Mouse (Mus musculus): ENCODE measurements around the gene Dact2. TPM values are rescaled to one million over a fixed set of nuclear protein-coding genes. Genes with fewer than 3 reads are reported as not detected.

The Dact2 gene
- total and polyA plus RNA-seq, 3 experiments: not detected

- Histone ChIP-seq H3K79me2 (ENCODE audit: control insufficient read depth, insufficient read depth, low read length, poor library complexity) (no peaks in the 10 kb centered on the region), H3K27me3 (ENCODE audit: control insufficient read depth in 1 of 2, insufficient read depth in 2 of 2, low read length in 2 of 2) (no peaks in the 10 kb centered on the region), H3K4me1 (ENCODE audit: control insufficient read depth in 1 of 2, insufficient read depth in 2 of 2, low read length in 2 of 2) (no peaks in the 10 kb centered on the region), H3K27ac (ENCODE audit: control insufficient read depth, low read depth, low read length) (no peak overlapping the region), H3K36me3 (ENCODE audit: control insufficient read depth in 1 of 2, insufficient read depth in 2 of 2, low read length in 2 of 2) (no peaks in the 10 kb centered on the region), H3K4me3 (ENCODE audit: control insufficient read depth in 1 of 2, insufficient read depth in 1 of 2, low read depth in 2 of 2, low read length in 2 of 2) (no peak overlapping the region), H3K9me3 (replicated peaks; ENCODE audit: insufficient read depth, low read length) (no peaks in the 10 kb centered on the region), H3K9ac (ENCODE audit: control insufficient read depth, low read depth, low read length, poor library complexity, severe bottlenecking) (no peak overlapping the region)
- no peak for DNase-seq (ENCODE audit: low read depth, low spot score)
- no peak for TF ChIP-seq MAFK (IDR thresholded peaks at IDR 0.05; ENCODE audit: borderline replicate concordance, low read depth, low read length)
- no peak for TF ChIP-seq TAL1 (IDR thresholded peaks at IDR 0.05; ENCODE audit: low read length)
- TF ChIP-seq E2F4 (IDR thresholded peaks at IDR 0.05; ENCODE audit: borderline replicate concordance, low read depth, low read length): no peak
- TF ChIP-seq CHD2 (IDR thresholded peaks at IDR 0.05; ENCODE audit: low read length): no peak
- no peak for TF ChIP-seq SIN3A (IDR thresholded peaks at IDR 0.05; ENCODE audit: low read length)
- no peak for TF ChIP-seq MAZ (IDR thresholded peaks at IDR 0.05; ENCODE audit: low read depth, low read length)
- no peak for TF ChIP-seq JUND (IDR thresholded peaks at IDR 0.05; ENCODE audit: low read depth, low read length)
- no peak for TF ChIP-seq GATA1 (IDR thresholded peaks at IDR 0.05; ENCODE audit: low read depth, low read length)
- TF ChIP-seq RCOR1 (IDR thresholded peaks at IDR 0.05; ENCODE audit: low read depth, low read length): no peak
- no peak for TF ChIP-seq CHD1 (IDR thresholded peaks at IDR 0.05; ENCODE audit: low read depth, low read length)
- TF ChIP-seq USF2 (IDR thresholded peaks at IDR 0.05; ENCODE audit: borderline replicate concordance in 1 of 2, insufficient read depth in 1 of 2, low read depth in 1 of 2, low read length in 2 of 2): no peak
- no peak for TF ChIP-seq POLR2AphosphoS2 (IDR thresholded peaks at IDR 0.05; ENCODE audit: low read length)
- no peak for TF ChIP-seq MAX (IDR thresholded peaks at IDR 0.05; ENCODE audit: low read length)
- no peak for TF ChIP-seq TCF12 (IDR thresholded peaks at IDR 0.05; ENCODE audit: low read depth, low read length)
- TF ChIP-seq EP300 (IDR thresholded peaks at IDR 0.05; ENCODE audit: low read depth in 1 of 2, low read length in 2 of 2): no peak
- TF ChIP-seq HCFC1 (IDR thresholded peaks at IDR 0.05; ENCODE audit: low read depth, low read length): no peak
- TF ChIP-seq ZKSCAN1 (IDR thresholded peaks at IDR 0.05; ENCODE audit: low read depth, low read length): no peak
- no peak for TF ChIP-seq ETS1 (IDR thresholded peaks at IDR 0.05; ENCODE audit: low read depth, low read length)
These were observed 29.1 kb downstream of the Dact2 start for GRCm38 (mm10) chr17:14175019-14175418.

DNA sequence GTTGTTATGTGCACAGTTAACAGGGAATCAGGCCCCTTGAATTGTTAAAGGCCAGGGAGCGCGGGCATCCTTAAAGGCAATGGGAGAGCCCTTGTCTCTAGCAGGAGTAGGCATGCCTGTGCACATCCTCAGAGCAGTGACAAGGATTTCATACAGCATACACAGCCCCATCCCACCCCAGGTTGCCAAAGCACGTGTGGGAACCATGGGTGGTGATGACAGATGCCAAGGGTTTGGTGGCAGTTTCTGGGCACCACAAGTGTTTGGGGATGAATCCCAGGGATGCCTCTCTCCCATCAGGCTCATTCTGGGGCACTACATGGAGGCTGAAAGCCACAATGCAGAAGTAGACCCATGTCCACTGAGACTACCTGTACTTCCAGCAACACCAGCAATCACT, 29.7 kb downstream of the Dact2 start:
- no peaks in the 10 kb centered on the region for H3K4me1 ChIP-seq (ENCODE audit: control insufficient read depth in 1 of 2, insufficient read depth in 2 of 2, low read length in 2 of 2)
- no peaks in the 10 kb centered on the region for H3K79me2 ChIP-seq (ENCODE audit: control insufficient read depth, insufficient read depth, low read length, poor library complexity)
- H3K9me3 ChIP-seq (replicated peaks; ENCODE audit: insufficient read depth, low read length): no peaks in the 10 kb centered on the region
- H3K27ac ChIP-seq (ENCODE audit: control insufficient read depth, low read depth, low read length): no peak overlapping the region
- no peaks in the 10 kb centered on the region for H3K36me3 ChIP-seq (ENCODE audit: control insufficient read depth in 1 of 2, insufficient read depth in 2 of 2, low read length in 2 of 2)
- no peak overlapping the region for H3K4me3 ChIP-seq (ENCODE audit: control insufficient read depth in 1 of 2, insufficient read depth in 1 of 2, low read depth in 2 of 2, low read length in 2 of 2)
- no peak overlapping the region for H3K9ac ChIP-seq (ENCODE audit: control insufficient read depth, low read depth, low read length, poor library complexity, severe bottlenecking)
- no peak for DNase-seq (ENCODE audit: low read depth, low spot score)
- no peaks in the 10 kb centered on the region for H3K27me3 ChIP-seq (ENCODE audit: control insufficient read depth in 1 of 2, insufficient read depth in 2 of 2, low read length in 2 of 2)
- TF ChIP-seq BHLHE40 (IDR thresholded peaks at IDR 0.05; ENCODE audit: borderline replicate concordance, low read depth, low read length): no peak
- no peak for TF ChIP-seq GATA1 (IDR thresholded peaks at IDR 0.05; ENCODE audit: low read depth, low read length)
- TF ChIP-seq SMC3 (IDR thresholded peaks at IDR 0.05; ENCODE audit: low read depth, low read length): no peak
- no peak for TF ChIP-seq CHD1 (IDR thresholded peaks at IDR 0.05; ENCODE audit: low read depth, low read length)
- TF ChIP-seq MYB (IDR thresholded peaks at IDR 0.05; ENCODE audit: low read depth, low read length): no peak
